Mouse (Mus musculus) heart, adult 2 months (tissue): ENCODE measurements around the gene Htr5a. TPM values are rescaled to one million over a fixed set of nuclear protein-coding genes. Genes with fewer than 3 reads are reported as not detected.

Experiments used
- DNase-seq, 2 experiments: peaks; one replicate each; pipeline ENCODE4 v3.0.0; 2021
- H3K27ac ChIP-seq: fragments of 200-600 bp; 2 replicates; pipeline ENCODE4 v1.8.1; 2022
- H3K27me3 ChIP-seq: fragments of 200-500 bp; 2 replicates; pipeline ENCODE4 v1.6.1; 2012; ENCODE audit warnings: mild to moderate bottlenecking, low read length, inconsistent platforms, mixed read lengths; ENCODE audit not compliant: control insufficient read depth, insufficient read depth
- H3K36me3 ChIP-seq: fragments of 200-500 bp; 2 replicates; pipeline ENCODE4 v1.6.1; 2012; ENCODE audit warnings: low read length, inconsistent platforms; ENCODE audit not compliant: control insufficient read depth, insufficient read depth
- H3K4me1 ChIP-seq: fragments of 200-500 bp; 2 replicates; pipeline ENCODE4 v1.6.1; 2011; ENCODE audit warnings: low read length; ENCODE audit not compliant: control insufficient read depth, insufficient read depth
- H3K4me3 ChIP-seq: fragments of 200-600 bp; 2 replicates; pipeline ENCODE4 v1.8.1; 2022
- H3K79me2 ChIP-seq: fragments of 200-500 bp; replicated peaks from 2 replicates; pipeline ENCODE4 v1.6.1; 2012; ENCODE audit warnings: mild to moderate bottlenecking, inconsistent platforms, low read length, moderate library complexity, mixed read lengths; ENCODE audit not compliant: control insufficient read depth, insufficient read depth
- H3K9ac ChIP-seq: fragments of 200-500 bp; 2 replicates; pipeline ENCODE4 v1.6.1; 2012; ENCODE audit warnings: low read depth, mild to moderate bottlenecking, control low read depth, inconsistent platforms, low read length, mixed read lengths
- CTCF ChIP-seq: fragments of 200-600 bp; IDR thresholded peaks from 2 replicates; pipeline ENCODE4 v1.8.1; 2022; ENCODE audit warnings: antibody characterized with exemption, mild to moderate bottlenecking, moderate library complexity
- EP300 ChIP-seq: fragments of 200-500 bp; IDR thresholded peaks from 2 replicates; pipeline ENCODE4 v1.6.1; 2011; ENCODE audit warnings: low read depth, low read length, control low read depth; ENCODE audit not compliant: insufficient read depth
- POLR2A ChIP-seq: fragments of 200-500 bp; IDR thresholded peaks from 2 replicates; pipeline ENCODE4 v1.6.1; 2011; ENCODE audit warnings: mild to moderate bottlenecking, low read depth, low read length, control low read depth; ENCODE audit not compliant: insufficient read depth
- WGBS: fragments of 180-500 bp; shearing (Covaris S2); methylation state at CpG from one replicate; pipeline ENCODE4 v1.1.7; 2018; 5-methylcytosine and 5-hydroxymethylcytosine counted together
- intact Hi-C: fragments of 180-260 bp; cut with DNase I; formaldehyde crosslinking; loops from one replicate; pipeline ENCODE4 v1.15.1; 2025
- polyA plus RNA-seq: library from polyadenylated mRNA; depleted of rRNA; stranded (reverse); fragments of >200 nt; gene quantifications from 2 replicates; pipeline ENCODE4 v1.2.3, GENCODE M21; 2012; rRNA removed
- total RNA-seq, 2 experiments: library from RNA; stranded (reverse); gene quantifications; 2 replicates each; pipeline ENCODE4 v1.2.3; 2021

Gene Htr5a
- total and polyA plus RNA-seq, 3 experiments = not detected

- Histone ChIP-seq H3K27ac (no peak overlapping the region), H3K79me2 (no peaks in the 10 kb centered on the region), H3K4me1 (no peaks in the 10 kb centered on the region), H3K36me3 (no peaks in the 10 kb centered on the region), H3K9ac (no peak overlapping the region), H3K4me3 (no peak overlapping the region), H3K27me3 (no peaks in the 10 kb centered on the region)
- WGBS = 52% methylated on average over 2 of the region's 2 CpGs
- intact Hi-C loops = no loop called here
- no peak for TF ChIP-seq EP300
- TF ChIP-seq CTCF = no peak
- TF ChIP-seq POLR2A = no peak
- DNase-seq = no peak
These were observed 57.8 kb downstream of the Htr5a start for GRCm38 (mm10) chr5:27899756-27900155.

GRCm38 (mm10) chr5:27900186-27900585 lies 58.2 kb downstream of the Htr5a start:
- H3K4me3 ChIP-seq = no peak overlapping the region
- H3K27me3 ChIP-seq = no peaks in the 10 kb centered on the region
- intact Hi-C loops = no loop called here
- no peaks in the 10 kb centered on the region for H3K36me3 ChIP-seq
- 79% methylated on average over 4 of the region's 4 CpGs for WGBS
- DNase-seq = no peak
- H3K9ac ChIP-seq = no peak overlapping the region
- H3K27ac ChIP-seq = no peak overlapping the region
- no peak for TF ChIP-seq POLR2A
- no peak for TF ChIP-seq CTCF
- no peaks in the 10 kb centered on the region for H3K4me1 ChIP-seq
- H3K79me2 ChIP-seq = no peaks in the 10 kb centered on the region

Other genes with a start within 250 kb of the Htr5a start
- 10 to 100 TPM; 14.6 to 18.8 TPM for gene Paxip1, start 50.5 kb upstream of the Htr5a start, total RNA-seq
- gene Paxip1, start 50.5 kb upstream of the Htr5a start, polyA plus RNA-seq = 11.5 and 12.2 TPM in 2 replicates
- gene Insig1, start 229.2 kb downstream of the Htr5a start, total RNA-seq = 10 to 100 TPM; 17.3 to 17.5 TPM
- gene Insig1, start 229.2 kb downstream of the Htr5a start, polyA plus RNA-seq = 17.3 and 23.7 TPM in 2 replicates